Mouse (Mus musculus) layer of hippocampus, adult 9-11 months (tissue): ENCODE results near the gene Zbtb48.

Experiments used
- DNase-seq: peaks from one replicate; pipeline ENCODE4 v3.0.0; 2022

Gene Zbtb48

GRCm38 (mm10) chr4:152028456-152028855 lies 985 bp upstream of the Zbtb48 start:
- DNase-seq, result no peak

- DNase-seq, result no peak
These were observed 541 bp downstream of the Zbtb48 start for GRCm38 (mm10) chr4:152026751-152027508.

- DNase-seq, result no peak
These were observed 2.9 kb downstream of the Zbtb48 start for GRCm38 (mm10) chr4:152024525-152024924.

GRCm38 (mm10) chr4:152022506-152022905 lies 5.0 kb downstream of the Zbtb48 start:
- DNase-seq, result no peak

- no peak for DNase-seq
These were observed 5.8 kb downstream of the Zbtb48 start for GRCm38 (mm10) chr4:152021568-152022097.

GRCm38 (mm10) chr4:152020024-152020423 lies 7.4 kb downstream of the Zbtb48 start:
- DNase-seq, result no peak

- DNase-seq, result no peak
These were observed 8.4 kb downstream of the Zbtb48 start for GRCm38 (mm10) chr4:152019073-152019472.

- no peak for DNase-seq
These were observed 14.2 kb downstream of the Zbtb48 start for GRCm38 (mm10) chr4:152013036-152013813.

- no peak for DNase-seq
These were observed 15.4 kb downstream of the Zbtb48 start for GRCm38 (mm10) chr4:152012109-152012508.

GRCm38 (mm10) chr4:152011171-152011760 lies 16.2 kb downstream of the Zbtb48 start:
- DNase-seq, result no peak

GRCm38 (mm10) chr4:152010707-152011134 lies 16.8 kb downstream of the Zbtb48 start:
- no peak for DNase-seq

- DNase-seq, result peak; percentile 38
These were observed 17.3 kb downstream of the Zbtb48 start for GRCm38 (mm10) chr4:152010091-152010706.

- peak; percentile 80 for DNase-seq
These were observed 18.1 kb downstream of the Zbtb48 start for GRCm38 (mm10) chr4:152009076-152010051.

- peak; percentile 95 for DNase-seq
These were observed 18.8 kb downstream of the Zbtb48 start, which contains the start of gene Klhl21 for GRCm38 (mm10) chr4:152008622-152009075. Klhl21 (plus strand) TSS chr4:152008803.

GRCm38 (mm10) chr4:152008148-152008500 lies 19.3 kb downstream of the Zbtb48 start:
- no peak for DNase-seq

- DNase-seq, result no peak
These were observed 19.9 kb downstream of the Zbtb48 start for GRCm38 (mm10) chr4:152007481-152008147.

GRCm38 (mm10) chr4:152006812-152007211 lies 20.7 kb downstream of the Zbtb48 start:
- DNase-seq, result no peak

- DNase-seq, result no peak
These were observed 21.3 kb downstream of the Zbtb48 start for GRCm38 (mm10) chr4:152006137-152006536.

GRCm38 (mm10) chr4:152002063-152002462 lies 25.4 kb downstream of the Zbtb48 start:
- no peak for DNase-seq

GRCm38 (mm10) chr4:152001335-152001734 lies 26.1 kb downstream of the Zbtb48 start:
- DNase-seq, result no peak

GRCm38 (mm10) chr4:152000906-152001305 lies 26.6 kb downstream of the Zbtb48 start:
- no peak for DNase-seq
